Mouse (Mus musculus): Measurements from ENCODE around the gene Sytl2. TPM values are rescaled to one million over a fixed set of nuclear protein-coding genes. Genes with fewer than 3 reads are reported as not detected.

The Sytl2 gene
- total and polyA plus RNA-seq, 3 experiments, result not detected

DNA sequence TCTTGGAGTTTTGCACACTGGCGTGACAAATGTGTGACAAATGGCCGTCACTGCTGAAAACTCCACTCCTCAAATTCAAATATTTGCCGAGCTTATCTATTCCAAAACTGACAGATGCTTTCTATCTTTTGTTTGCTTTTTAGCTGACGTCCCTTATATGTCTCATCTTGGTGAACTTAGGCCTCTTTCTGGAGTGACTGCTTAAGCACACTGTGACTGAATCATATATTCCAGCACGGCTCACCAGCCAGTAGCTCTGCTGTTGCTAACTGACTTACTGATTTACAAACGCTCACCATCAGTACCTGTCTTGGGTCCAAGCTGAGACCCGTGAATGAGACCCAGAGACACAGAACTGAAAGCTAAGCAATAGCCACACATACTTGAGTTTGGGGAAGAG is 17.3 kb upstream of the Sytl2 start:
- Histone ChIP-seq H3K36me3 (ENCODE audit: control insufficient read depth in 1 of 2, insufficient read depth in 2 of 2, low read length in 2 of 2) (no peaks in the 10 kb centered on the region), H3K79me2 (ENCODE audit: control insufficient read depth, insufficient read depth, low read length, poor library complexity) (no peaks in the 10 kb centered on the region), H3K27ac (ENCODE audit: control insufficient read depth, low read depth, low read length) (no peak overlapping the region), H3K27me3 (ENCODE audit: control insufficient read depth in 1 of 2, insufficient read depth in 2 of 2, low read length in 2 of 2) (peaks cover 0 to 3% of the 10 kb centered on the region in 2 experiments; a peak in 1 of 4 replicates), H3K9ac (ENCODE audit: control insufficient read depth, low read depth, low read length, poor library complexity, severe bottlenecking) (no peak overlapping the region), H3K4me1 (ENCODE audit: control insufficient read depth in 1 of 2, insufficient read depth in 2 of 2, low read length in 2 of 2) (no peaks in the 10 kb centered on the region), H3K4me3 (ENCODE audit: control insufficient read depth in 1 of 2, insufficient read depth in 1 of 2, low read depth in 2 of 2, low read length in 2 of 2) (no peak overlapping the region), H3K9me3 (replicated peaks; ENCODE audit: insufficient read depth, low read length) (no peaks in the 10 kb centered on the region)
- TF ChIP-seq HCFC1 (IDR thresholded peaks at IDR 0.05; ENCODE audit: low read depth, low read length), result no peak
- TF ChIP-seq POLR2A (IDR thresholded peaks at IDR 0.05; ENCODE audit: control insufficient read depth in 1 of 2, insufficient read depth in 1 of 2, low read depth in 1 of 2, low read length in 2 of 2, poor library complexity in 1 of 2), result no peak
- no peak for TF ChIP-seq BHLHE40 (IDR thresholded peaks at IDR 0.05; ENCODE audit: borderline replicate concordance, low read depth, low read length)
- no peak for TF ChIP-seq UBTF (IDR thresholded peaks at IDR 0.05; ENCODE audit: borderline replicate concordance, insufficient read depth, low read depth, low read length)
- TF ChIP-seq ETS1 (IDR thresholded peaks at IDR 0.05; ENCODE audit: low read depth, low read length), result no peak
- no peak for TF ChIP-seq SIN3A (IDR thresholded peaks at IDR 0.05; ENCODE audit: low read length)
- no peak for TF ChIP-seq TAL1 (IDR thresholded peaks at IDR 0.05; ENCODE audit: low read length)
- no peak for TF ChIP-seq TCF12 (IDR thresholded peaks at IDR 0.05; ENCODE audit: low read depth, low read length)
- TF ChIP-seq ZMIZ1 (IDR thresholded peaks at IDR 0.05; ENCODE audit: low read depth, low read length), result no peak
- no peak for TF ChIP-seq NRF1 (IDR thresholded peaks at IDR 0.05; ENCODE audit: insufficient read depth, low read depth, low read length, poor library complexity, severe bottlenecking)
- TF ChIP-seq POLR2AphosphoS2 (IDR thresholded peaks at IDR 0.05; ENCODE audit: low read length), result no peak
- no peak for TF ChIP-seq MEF2A (IDR thresholded peaks at IDR 0.05; ENCODE audit: extremely low read depth, insufficient replicate concordance, low read depth, low read length, poor library complexity, severe bottlenecking)
- no peak for TF ChIP-seq TBP (IDR thresholded peaks at IDR 0.05; ENCODE audit: low read depth, low read length)
- no peak for TF ChIP-seq MYC (IDR thresholded peaks at IDR 0.05; ENCODE audit: low read depth, low read length)
- no peak for TF ChIP-seq ZC3H11A (IDR thresholded peaks at IDR 0.05; ENCODE audit: low read depth, low read length)
- TF ChIP-seq JUND (IDR thresholded peaks at IDR 0.05; ENCODE audit: low read depth, low read length), result no peak
- DNase-seq (ENCODE audit: low read depth, low spot score), result no peak

DNA sequence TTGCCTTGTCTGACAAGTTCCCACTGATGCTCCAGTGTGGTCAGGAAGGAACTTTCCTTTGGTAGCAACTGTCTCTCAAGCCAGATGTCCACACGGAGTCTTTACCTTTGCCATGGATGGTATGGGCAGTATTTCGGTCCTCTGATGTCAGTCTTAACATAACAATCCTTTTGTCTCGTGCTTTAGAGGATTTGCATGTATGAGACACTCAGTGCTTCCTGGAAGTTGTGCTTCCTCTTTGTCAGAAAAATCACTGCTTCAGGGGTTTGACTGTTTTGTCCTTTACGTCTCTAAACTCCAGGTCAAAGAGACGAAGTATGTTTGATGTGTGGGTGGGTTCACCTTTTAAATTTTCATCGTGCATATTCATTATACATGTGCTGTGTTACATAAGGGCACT is 10.2 kb upstream of the Sytl2 start:
- Histone ChIP-seq H3K9ac (ENCODE audit: control insufficient read depth, low read depth, low read length, poor library complexity, severe bottlenecking) (no peak overlapping the region), H3K4me3 (ENCODE audit: control insufficient read depth in 1 of 2, insufficient read depth in 1 of 2, low read depth in 2 of 2, low read length in 2 of 2) (no peak overlapping the region), H3K27ac (ENCODE audit: control insufficient read depth, low read depth, low read length) (no peak overlapping the region), H3K36me3 (ENCODE audit: control insufficient read depth in 1 of 2, insufficient read depth in 2 of 2, low read length in 2 of 2) (no peaks in the 10 kb centered on the region), H3K9me3 (replicated peaks; ENCODE audit: insufficient read depth, low read length) (no peaks in the 10 kb centered on the region), H3K79me2 (ENCODE audit: control insufficient read depth, insufficient read depth, low read length, poor library complexity) (no peaks in the 10 kb centered on the region), H3K27me3 (ENCODE audit: control insufficient read depth in 1 of 2, insufficient read depth in 2 of 2, low read length in 2 of 2) (no peaks in the 10 kb centered on the region), H3K4me1 (ENCODE audit: control insufficient read depth in 1 of 2, insufficient read depth in 2 of 2, low read length in 2 of 2) (no peaks in the 10 kb centered on the region)
- DNase-seq (ENCODE audit: low read depth, low spot score), result no peak
- TF ChIP-seq MAFK (IDR thresholded peaks at IDR 0.05; ENCODE audit: borderline replicate concordance, low read depth, low read length), result no peak
- no peak for TF ChIP-seq HCFC1 (IDR thresholded peaks at IDR 0.05; ENCODE audit: low read depth, low read length)
- no peak for TF ChIP-seq TAL1 (IDR thresholded peaks at IDR 0.05; ENCODE audit: low read length)
- no peak for TF ChIP-seq RAD21 (IDR thresholded peaks at IDR 0.05; ENCODE audit: low read depth, low read length)
- no peak for TF ChIP-seq E2F4 (IDR thresholded peaks at IDR 0.05; ENCODE audit: borderline replicate concordance, low read depth, low read length)
- no peak for TF ChIP-seq MAX (IDR thresholded peaks at IDR 0.05; ENCODE audit: low read length)
- TF ChIP-seq MYB (IDR thresholded peaks at IDR 0.05; ENCODE audit: low read depth, low read length), result no peak
- no peak for TF ChIP-seq BHLHE40 (IDR thresholded peaks at IDR 0.05; ENCODE audit: borderline replicate concordance, low read depth, low read length)
- TF ChIP-seq USF2 (IDR thresholded peaks at IDR 0.05; ENCODE audit: borderline replicate concordance in 1 of 2, insufficient read depth in 1 of 2, low read depth in 1 of 2, low read length in 2 of 2), result no peak
- no peak for TF ChIP-seq POLR2A (IDR thresholded peaks at IDR 0.05; ENCODE audit: control insufficient read depth in 1 of 2, insufficient read depth in 1 of 2, low read depth in 1 of 2, low read length in 2 of 2, poor library complexity in 1 of 2)
- TF ChIP-seq MEF2A (IDR thresholded peaks at IDR 0.05; ENCODE audit: extremely low read depth, insufficient replicate concordance, low read depth, low read length, poor library complexity, severe bottlenecking), result no peak
- no peak for TF ChIP-seq ETS1 (IDR thresholded peaks at IDR 0.05; ENCODE audit: low read depth, low read length)
- TF ChIP-seq NRF1 (IDR thresholded peaks at IDR 0.05; ENCODE audit: insufficient read depth, low read depth, low read length, poor library complexity, severe bottlenecking), result no peak
- TF ChIP-seq UBTF (IDR thresholded peaks at IDR 0.05; ENCODE audit: borderline replicate concordance, insufficient read depth, low read depth, low read length), result no peak
- TF ChIP-seq ZNF384 (IDR thresholded peaks at IDR 0.05; ENCODE audit: low read depth, low read length), result no peak
- no peak for TF ChIP-seq RCOR1 (IDR thresholded peaks at IDR 0.05; ENCODE audit: low read depth, low read length)
- no peak for TF ChIP-seq SMC3 (IDR thresholded peaks at IDR 0.05; ENCODE audit: low read depth, low read length)
- no peak for TF ChIP-seq ZMIZ1 (IDR thresholded peaks at IDR 0.05; ENCODE audit: low read depth, low read length)
- TF ChIP-seq USF1 (IDR thresholded peaks at IDR 0.05; ENCODE audit: low read depth, low read length), result no peak
- no peak for TF ChIP-seq CTCF (IDR thresholded peaks at IDR 0.05 in 2 of 3, conservative IDR thresholded peaks at IDR 0.05 in 1 of 3; ENCODE audit: control insufficient read depth in 1 of 3, insufficient read depth in 1 of 3, low read depth in 2 of 3, low read length in 3 of 3, poor library complexity in 1 of 3, severe bottlenecking in 1 of 3)
